Mouse (Mus musculus): Measurements from ENCODE around the gene Serinc1. TPM values are rescaled to one million over a fixed set of nuclear protein-coding genes. Genes with fewer than 3 reads are reported as not detected.

The Serinc1 gene
- polyA plus RNA-seq, 1 experiment from 2014 or later, result 381 TPM

- Histone ChIP-seq H3K4me2 (replicated peaks) (no peak overlapping the region), H3K9me3 (no peaks in the 10 kb centered on the region), H3K9ac (replicated peaks) (no peak overlapping the region), H3K27ac (replicated peaks) (no peak overlapping the region), H3K4me3 (no peak overlapping the region), H3K27me3 (no peaks in the 10 kb centered on the region), H3K36me3 (no peaks in the 10 kb centered on the region), H3K4me1 (no peaks in the 10 kb centered on the region)
- ATAC-seq (replicated peaks), result no peak
- 78% methylated on average over 9 of the region's 9 CpGs for WGBS
These were observed 55.0 kb downstream of the Serinc1 start for GRCm38 (mm10) chr10:57477121-57477843.

Other genes with a start within 250 kb of the Serinc1 start
- gene Hsf2, start 46.1 kb downstream of the Serinc1 start, polyA plus RNA-seq (2015; fragmentation: Nextera tagmentation; extraction: Ambion mirVana), result 65.8 and 70.8 TPM in 2 replicates
- gene Pkib, start 99.5 kb upstream of the Serinc1 start, polyA plus RNA-seq (2015; fragmentation: Nextera tagmentation; extraction: Ambion mirVana), result 1.3 and 3.0 TPM in 2 replicates